Mouse (Mus musculus): ENCODE results near the gene Taf5l.
"Not testable (repeated sequence)": the region's sequence is repeated elsewhere in the genome, so short reads cannot be mapped to it uniquely, and the experiment has no call there.

Gene Taf5l

DNA sequence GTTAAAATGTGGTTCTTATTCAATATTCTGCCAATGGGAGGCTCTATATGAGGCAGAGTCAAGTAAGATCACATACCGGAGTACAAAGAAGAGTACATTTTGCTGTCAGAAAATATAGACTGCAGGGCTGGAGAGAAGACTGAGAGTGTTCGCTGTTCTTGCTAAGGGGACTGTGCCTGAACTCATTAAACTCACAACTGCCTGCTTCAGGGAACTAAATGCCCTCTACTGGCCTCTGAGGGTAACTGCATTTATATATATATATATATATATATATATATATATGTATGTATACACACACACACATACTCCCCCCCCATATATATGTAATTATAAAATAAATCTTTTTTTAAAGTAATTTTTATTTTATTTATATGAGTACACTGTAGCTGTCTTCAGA, 54.3 kb downstream of the Taf5l start:
- DNase-seq (ENCODE audit: inconsistent age in 2 of 2, low spot score in 1 of 2): no peak

DNA sequence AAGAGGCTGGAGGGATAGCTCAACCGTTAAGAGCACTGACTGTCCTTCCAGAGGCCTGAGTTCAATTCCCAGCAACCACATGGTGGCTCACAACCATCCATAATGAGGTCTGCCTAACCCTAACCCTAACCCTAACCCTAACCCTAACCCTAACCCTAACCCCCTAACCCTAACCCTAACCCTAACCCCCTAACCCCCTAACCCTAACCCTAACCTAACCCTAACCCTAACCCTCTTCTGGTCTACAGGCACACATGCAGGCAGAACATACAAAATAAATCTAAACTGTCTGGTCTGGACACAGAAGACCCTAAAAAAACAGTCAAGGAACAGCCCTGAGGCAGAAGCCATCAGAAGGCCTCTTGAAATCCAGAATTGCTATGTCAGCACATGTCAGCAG, 59.8 kb downstream of the Taf5l start:
- DNase-seq (ENCODE audit: inconsistent age in 2 of 2, low spot score in 1 of 2): no peak

DNA sequence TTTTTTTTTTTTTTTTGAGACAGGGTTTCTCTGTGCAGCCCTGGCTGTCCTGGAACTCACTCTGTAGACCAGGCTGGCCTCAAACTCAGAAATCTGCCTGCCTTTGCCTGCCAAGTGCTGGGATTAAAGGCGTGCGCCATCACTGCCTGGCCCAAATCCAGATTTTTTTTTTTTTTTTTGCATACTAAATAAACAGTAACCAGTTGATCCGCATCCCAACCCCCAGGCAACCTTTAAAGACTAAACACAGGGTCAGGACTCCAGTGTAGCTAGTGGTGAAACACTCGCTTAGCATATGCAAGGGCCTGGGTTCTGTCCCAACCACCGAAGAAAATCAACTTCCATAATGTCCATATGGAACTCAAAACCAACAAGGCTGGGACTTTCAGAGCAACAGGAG, 60.6 kb downstream of the Taf5l start:
- DNase-seq (ENCODE audit: inconsistent age in 2 of 2, low spot score in 1 of 2): not testable (repeated sequence)

DNA sequence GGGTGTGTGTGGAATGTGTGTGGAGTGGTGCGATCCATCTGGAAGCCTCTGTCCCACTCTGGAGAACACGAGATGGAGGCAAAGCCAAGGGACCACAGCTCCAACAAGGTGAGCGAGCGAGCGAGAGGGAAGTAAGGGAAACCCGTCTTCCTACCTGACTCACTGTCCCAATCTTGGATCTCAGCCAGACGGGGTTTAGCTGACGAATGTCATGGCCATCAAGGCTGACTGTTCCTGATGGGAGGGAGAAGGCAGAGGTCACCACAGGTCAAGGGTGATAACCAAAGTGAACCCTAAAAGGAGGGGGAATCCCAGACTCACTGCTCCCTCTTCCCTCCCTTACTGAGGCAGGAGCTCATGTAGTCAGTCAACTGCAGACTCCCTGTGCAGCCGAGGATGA, 61.1 kb downstream of the Taf5l start:
- DNase-seq (ENCODE audit: inconsistent age in 2 of 2, low spot score in 1 of 2): peak; percentile 62 to 81

DNA sequence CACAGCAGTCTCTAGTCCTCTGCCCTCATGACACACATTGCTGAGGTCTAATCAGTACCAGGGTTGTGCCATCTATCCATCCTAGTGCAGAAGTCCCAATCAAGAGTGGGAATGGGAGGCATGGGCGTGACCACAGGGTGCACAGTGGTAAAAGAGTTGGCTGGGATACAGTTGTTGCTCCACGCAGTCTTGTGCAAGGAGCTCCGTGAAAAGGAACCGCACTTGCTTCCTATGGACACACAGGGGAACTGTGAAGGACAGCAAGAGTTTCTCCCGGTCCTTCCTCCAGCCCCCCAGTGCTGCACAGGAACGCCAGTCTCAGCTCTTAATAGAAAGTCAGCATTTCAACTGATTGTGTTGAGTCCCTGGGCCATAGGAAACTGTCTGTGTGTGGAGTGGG, 61.7 kb downstream of the Taf5l start:
- no peak for DNase-seq (ENCODE audit: inconsistent age in 2 of 2, low spot score in 1 of 2)

DNA sequence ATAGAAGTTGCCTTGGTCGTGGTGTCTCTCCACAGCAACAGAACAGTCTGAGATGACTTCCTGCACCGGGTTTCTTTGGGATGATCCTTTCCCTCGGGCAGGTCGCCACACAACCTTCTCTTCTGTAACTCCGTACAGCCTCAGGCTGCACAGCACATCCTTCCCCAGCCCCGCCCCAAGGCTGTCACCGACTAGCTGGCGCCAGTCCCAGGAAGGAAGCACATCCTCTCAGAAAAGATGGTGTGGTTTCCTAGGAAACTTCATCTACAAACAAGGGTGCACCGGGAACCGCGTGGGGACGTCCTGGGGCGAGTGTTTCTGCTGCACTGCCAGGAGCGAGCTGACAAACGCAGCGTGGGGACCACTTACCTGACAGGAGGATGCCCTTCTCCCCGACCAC, 63.1 kb downstream of the Taf5l start:
- DNase-seq (ENCODE audit: inconsistent age in 2 of 2, low spot score in 1 of 2): no peak

DNA sequence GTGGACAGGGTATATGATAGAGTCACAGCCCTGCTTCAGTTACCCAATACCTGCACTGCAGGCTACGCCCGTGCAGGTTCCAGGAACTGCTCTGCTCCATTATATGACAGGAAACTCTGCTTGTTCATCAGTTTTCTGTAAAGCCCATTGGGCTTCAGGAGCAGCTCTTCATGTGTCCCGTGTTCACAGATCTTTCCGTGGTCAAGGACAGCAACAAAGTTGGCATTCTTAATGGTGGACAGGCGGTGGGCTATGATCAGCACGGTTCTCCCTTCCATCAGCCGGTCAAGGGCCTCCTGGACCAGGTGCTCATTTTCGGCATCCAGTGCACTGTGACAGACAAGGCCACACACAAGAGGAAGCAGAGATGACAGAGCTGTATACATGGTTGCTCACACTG, 67.0 kb downstream of the Taf5l start:
- no peak for DNase-seq (ENCODE audit: inconsistent age in 2 of 2, low spot score in 1 of 2)

DNA sequence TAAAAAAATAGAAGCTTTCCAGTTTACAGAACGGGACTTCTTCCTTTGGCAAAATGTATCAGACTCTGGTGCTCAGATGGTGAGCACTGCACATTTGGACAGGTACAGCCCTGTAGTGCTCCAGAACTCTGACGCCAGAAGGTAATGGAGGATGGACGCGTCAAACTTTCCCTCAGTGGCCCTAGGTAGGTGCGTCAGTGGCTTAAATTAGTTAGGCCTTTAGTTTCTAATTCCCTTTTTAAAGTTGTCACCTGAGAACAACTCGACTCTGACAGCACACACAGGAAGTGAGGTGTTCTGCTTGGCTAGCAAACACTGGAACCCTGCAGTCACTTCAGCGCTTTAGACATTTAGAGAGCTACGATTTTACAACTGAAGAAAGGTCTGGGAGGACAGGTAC, 67.5 kb downstream of the Taf5l start:
- DNase-seq (ENCODE audit: inconsistent age in 2 of 2, low spot score in 1 of 2): no peak

DNA sequence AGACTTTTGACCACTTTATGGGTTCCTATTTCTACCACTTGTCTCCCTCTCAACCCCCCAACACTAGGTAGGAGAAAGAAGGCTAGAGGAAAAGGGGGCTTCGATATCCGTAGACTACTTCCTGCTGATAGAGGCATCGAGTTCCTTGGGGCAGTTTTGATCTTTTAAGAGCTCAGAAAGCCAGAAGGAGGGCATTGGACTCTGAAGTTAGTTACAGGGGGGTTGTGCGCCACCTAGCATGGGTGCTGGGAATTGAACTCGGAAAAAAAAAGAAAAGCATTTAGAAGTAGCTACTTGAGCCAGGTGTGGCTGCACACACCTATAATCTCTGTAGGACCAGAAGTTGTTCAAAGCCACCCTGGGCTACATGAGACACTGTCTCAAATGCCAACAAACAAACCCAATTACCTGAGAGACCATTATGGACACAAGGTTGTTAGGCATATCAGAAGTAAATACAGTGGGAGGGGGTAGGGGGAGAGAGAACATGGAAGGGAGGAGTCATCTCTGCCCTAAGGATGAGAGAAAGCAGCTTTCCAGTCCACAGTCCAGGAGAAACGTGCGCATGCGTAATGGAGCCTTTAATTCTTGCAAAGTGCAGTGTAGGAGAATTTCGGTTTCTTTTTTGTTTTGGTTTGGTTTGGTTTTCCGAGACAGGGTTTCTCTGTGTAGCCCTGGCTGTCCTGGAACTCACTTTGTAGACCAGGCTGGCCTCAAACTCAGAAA, 71.0 kb downstream of the Taf5l start:
- peak; percentile 48 to 83 for DNase-seq (ENCODE audit: inconsistent age in 2 of 2, low spot score in 1 of 2)

DNA sequence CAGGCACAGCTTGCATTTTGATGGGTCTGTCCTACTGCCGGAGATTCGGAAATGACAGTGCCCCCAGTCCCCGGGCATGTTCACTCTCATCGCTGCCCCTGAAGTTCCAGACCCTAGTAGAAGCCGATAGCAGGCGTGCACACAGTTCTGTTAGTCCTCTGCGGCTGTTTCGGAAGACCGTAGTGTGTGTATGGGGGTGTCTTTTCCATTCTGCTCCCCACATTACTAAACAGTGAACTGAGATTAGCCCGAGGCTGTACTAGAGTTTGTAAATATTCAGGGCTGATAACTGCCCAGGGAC, 71.6 kb downstream of the Taf5l start:
- no peak for DNase-seq (ENCODE audit: inconsistent age in 2 of 2, low spot score in 1 of 2)

DNA sequence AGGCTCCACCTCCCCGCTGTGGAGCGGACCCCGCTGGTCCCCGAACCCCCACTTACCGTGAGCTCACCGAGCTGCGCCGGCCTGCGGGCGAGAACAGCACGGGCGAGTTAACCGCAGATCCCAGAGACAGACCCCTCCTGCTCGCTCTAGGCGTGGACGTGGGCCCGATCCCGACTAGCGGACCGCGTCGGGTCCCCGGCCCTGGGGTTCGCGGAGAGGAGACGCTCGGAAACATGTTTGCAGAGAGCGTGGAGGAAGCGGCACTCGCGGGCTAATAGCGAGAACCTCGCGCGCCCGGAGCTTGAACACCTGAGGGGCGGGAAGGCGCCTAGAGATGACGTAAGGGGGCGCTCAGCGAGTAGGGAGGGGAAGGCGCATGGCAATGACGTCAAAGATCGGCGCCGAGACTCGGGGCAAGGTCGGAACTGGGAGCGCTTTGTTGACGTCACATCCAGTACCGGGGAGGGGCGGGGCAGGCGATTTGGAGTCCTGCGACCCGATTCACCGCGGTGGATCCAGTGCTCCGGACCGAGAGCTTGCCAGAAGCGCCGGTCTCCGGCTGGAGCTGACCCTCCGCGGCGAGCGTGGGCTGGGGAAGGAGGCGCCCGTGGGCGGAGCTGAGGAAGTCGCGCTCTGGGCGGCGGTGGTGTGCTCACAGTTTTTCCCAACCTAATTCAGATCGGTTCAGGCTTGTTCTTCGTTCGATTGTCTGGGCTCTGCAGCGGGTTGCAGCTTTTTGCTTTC, 72.1 kb downstream of the Taf5l start, which contains the start of gene Nup133:
Gene Nup133 (minus strand): TSS at position 324 of the 744 bp plus-strand sequence.
- peak; percentile 99 to 100 for DNase-seq (ENCODE audit: inconsistent age in 2 of 2, low spot score in 1 of 2)
